Mouse (Mus musculus): ENCODE data around the gene 1700093K21Rik. TPM values are rescaled to one million over a fixed set of nuclear protein-coding genes. Genes with fewer than 3 reads are reported as not detected.

The 1700093K21Rik gene
- polyA plus RNA-seq, 1 experiment = not detected

GRCm38 (mm10) chr11:23498609-23499008 lies 22.3 kb downstream of the 1700093K21Rik start:
- TF ChIP-seq POLR2A (IDR thresholded peaks at IDR 0.05; ENCODE audit: low read depth, low read length) = no peak
- no peak for TF ChIP-seq CTCF (IDR thresholded peaks at IDR 0.05; ENCODE audit: extremely low read depth, insufficient read depth, insufficient read length, insufficient replicate concordance)
- H3K4me1 ChIP-seq (ENCODE audit: control insufficient read depth, insufficient read depth, insufficient read length) = peaks cover 4% of the 10 kb centered on the region; the same call in 1 of the 2 replicates
- peaks cover 4% of the 10 kb centered on the region for H3K36me3 ChIP-seq (ENCODE audit: control insufficient read depth, insufficient read depth, low read length)
- 0 out of 2 replicates have a peak, but pooled peaks cover 1% of the 10 kb centered on the region for H3K27me3 ChIP-seq (ENCODE audit: control insufficient read depth, insufficient read depth, low read length)
- no peak for DNase-seq (ENCODE audit: low read depth in 1 of 2, low spot score in 2 of 2)
- H3K4me3 ChIP-seq (ENCODE audit: extremely low read depth, insufficient read depth, insufficient read length) = no peak overlapping the region
- H3K27ac ChIP-seq (ENCODE audit: insufficient read depth, low read length) = no peak overlapping the region
- WGBS = 41% methylated on average over 5 of the region's 5 CpGs

- Histone ChIP-seq H3K27ac (ENCODE audit: insufficient read depth, low read length) (peak within 1 kb of the TSS; percentile 80), H3K4me1 (ENCODE audit: control insufficient read depth, insufficient read depth, insufficient read length) (peaks cover 4% of the 10 kb centered on the region; the same call in 1 of the 2 replicates), H3K4me3 (ENCODE audit: extremely low read depth, insufficient read depth, insufficient read length) (peak within 1 kb of the TSS; percentile 72), H3K27me3 (ENCODE audit: control insufficient read depth, insufficient read depth, low read length) (0 out of 2 replicates have a peak, but pooled peaks cover 1% of the 10 kb centered on the region), H3K36me3 (ENCODE audit: control insufficient read depth, insufficient read depth, low read length) (peaks cover 7% of the 10 kb centered on the region)
- peak; percentile 89 to 96 for DNase-seq (ENCODE audit: low read depth in 1 of 2, low spot score in 2 of 2)
- under 1% methylated on average over 48 of the region's 66 CpGs for WGBS
- TF ChIP-seq CTCF (IDR thresholded peaks at IDR 0.05; ENCODE audit: extremely low read depth, insufficient read depth, insufficient read length, insufficient replicate concordance) = no peak
- peak; percentile 62 for TF ChIP-seq POLR2A (IDR thresholded peaks at IDR 0.05; ENCODE audit: low read depth, low read length)
These were observed 23.0 kb downstream of the 1700093K21Rik start, which contains the start of gene Ahsa2 for GRCm38 (mm10) chr11:23497718-23498509. Ahsa2 (minus strand) TSS chr11:23498030.

- Histone ChIP-seq H3K27ac (ENCODE audit: insufficient read depth, low read length) (peak overlapping the region; percentile 80), H3K27me3 (ENCODE audit: control insufficient read depth, insufficient read depth, low read length) (0 out of 2 replicates have a peak, but pooled peaks cover 1% of the 10 kb centered on the region), H3K4me1 (ENCODE audit: control insufficient read depth, insufficient read depth, insufficient read length) (peaks cover 4% of the 10 kb centered on the region; the same call in 1 of the 2 replicates), H3K36me3 (ENCODE audit: control insufficient read depth, insufficient read depth, low read length) (peaks cover 11% of the 10 kb centered on the region), H3K4me3 (ENCODE audit: extremely low read depth, insufficient read depth, insufficient read length) (peak overlapping the region; percentile 72)
- TF ChIP-seq CTCF (IDR thresholded peaks at IDR 0.05; ENCODE audit: extremely low read depth, insufficient read depth, insufficient read length, insufficient replicate concordance) (no peak), POLR2A (IDR thresholded peaks at IDR 0.05; ENCODE audit: low read depth, low read length) (no peak)
- DNase-seq (ENCODE audit: low read depth in 1 of 2, low spot score in 2 of 2) = peak; percentile 29 to 57
- WGBS = under 1% methylated on average over 22 of the region's 22 CpGs
These were observed 23.6 kb downstream of the 1700093K21Rik start for GRCm38 (mm10) chr11:23497335-23497717.

GRCm38 (mm10) chr11:23496661-23497060 lies 24.3 kb downstream of the 1700093K21Rik start:
- 63% methylated on average over 6 of the region's 6 CpGs for WGBS
- no peak for DNase-seq (ENCODE audit: low read depth in 1 of 2, low spot score in 2 of 2)
- H3K36me3 ChIP-seq (ENCODE audit: control insufficient read depth, insufficient read depth, low read length) = peaks cover 15% of the 10 kb centered on the region
- H3K27me3 ChIP-seq (ENCODE audit: control insufficient read depth, insufficient read depth, low read length) = 0 out of 2 replicates have a peak, but pooled peaks cover 1% of the 10 kb centered on the region
- peaks cover 4% of the 10 kb centered on the region; the same call in 1 of the 2 replicates for H3K4me1 ChIP-seq (ENCODE audit: control insufficient read depth, insufficient read depth, insufficient read length)
- no peak for TF ChIP-seq POLR2A (IDR thresholded peaks at IDR 0.05; ENCODE audit: low read depth, low read length)
- TF ChIP-seq CTCF (IDR thresholded peaks at IDR 0.05; ENCODE audit: extremely low read depth, insufficient read depth, insufficient read length, insufficient replicate concordance) = no peak
- no peak overlapping the region for H3K27ac ChIP-seq (ENCODE audit: insufficient read depth, low read length)
- peak overlapping the region; percentile 72; the same call in 1 of the 2 replicates for H3K4me3 ChIP-seq (ENCODE audit: extremely low read depth, insufficient read depth, insufficient read length)

DNA sequence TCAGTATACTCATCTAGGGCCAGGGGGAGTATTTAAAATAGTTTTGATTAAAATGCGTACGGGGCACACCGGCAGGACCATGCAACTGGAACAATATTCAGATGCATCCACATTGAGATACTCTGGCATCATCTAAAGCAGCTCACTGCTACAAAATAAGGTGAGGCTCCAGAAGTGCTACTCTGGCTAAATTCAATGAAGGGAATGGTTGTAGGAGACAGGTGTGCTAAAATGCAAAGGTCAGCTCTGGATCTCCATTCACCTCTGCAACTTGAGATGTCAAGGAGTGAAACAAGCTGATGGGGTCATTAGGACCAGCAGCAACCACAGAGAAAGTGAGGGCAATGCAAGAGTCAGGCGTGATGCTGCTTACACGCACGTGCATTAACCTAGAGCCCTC lies 25.7 kb downstream of the 1700093K21Rik start:
- Histone ChIP-seq H3K4me3 (ENCODE audit: extremely low read depth, insufficient read depth, insufficient read length) (no peak overlapping the region), H3K27ac (ENCODE audit: insufficient read depth, low read length) (no peak overlapping the region), H3K4me1 (ENCODE audit: control insufficient read depth, insufficient read depth, insufficient read length) (peaks cover 4% of the 10 kb centered on the region; the same call in 1 of the 2 replicates), H3K36me3 (ENCODE audit: control insufficient read depth, insufficient read depth, low read length) (peaks cover 24% of the 10 kb centered on the region), H3K27me3 (ENCODE audit: control insufficient read depth, insufficient read depth, low read length) (0 out of 2 replicates have a peak, but pooled peaks cover 1% of the 10 kb centered on the region)
- 96% methylated on average over 6 of the region's 6 CpGs for WGBS
- no peak for DNase-seq (ENCODE audit: low read depth in 1 of 2, low spot score in 2 of 2)
- no peak for TF ChIP-seq CTCF (IDR thresholded peaks at IDR 0.05; ENCODE audit: extremely low read depth, insufficient read depth, insufficient read length, insufficient replicate concordance)
- no peak for TF ChIP-seq POLR2A (IDR thresholded peaks at IDR 0.05; ENCODE audit: low read depth, low read length)

DNA sequence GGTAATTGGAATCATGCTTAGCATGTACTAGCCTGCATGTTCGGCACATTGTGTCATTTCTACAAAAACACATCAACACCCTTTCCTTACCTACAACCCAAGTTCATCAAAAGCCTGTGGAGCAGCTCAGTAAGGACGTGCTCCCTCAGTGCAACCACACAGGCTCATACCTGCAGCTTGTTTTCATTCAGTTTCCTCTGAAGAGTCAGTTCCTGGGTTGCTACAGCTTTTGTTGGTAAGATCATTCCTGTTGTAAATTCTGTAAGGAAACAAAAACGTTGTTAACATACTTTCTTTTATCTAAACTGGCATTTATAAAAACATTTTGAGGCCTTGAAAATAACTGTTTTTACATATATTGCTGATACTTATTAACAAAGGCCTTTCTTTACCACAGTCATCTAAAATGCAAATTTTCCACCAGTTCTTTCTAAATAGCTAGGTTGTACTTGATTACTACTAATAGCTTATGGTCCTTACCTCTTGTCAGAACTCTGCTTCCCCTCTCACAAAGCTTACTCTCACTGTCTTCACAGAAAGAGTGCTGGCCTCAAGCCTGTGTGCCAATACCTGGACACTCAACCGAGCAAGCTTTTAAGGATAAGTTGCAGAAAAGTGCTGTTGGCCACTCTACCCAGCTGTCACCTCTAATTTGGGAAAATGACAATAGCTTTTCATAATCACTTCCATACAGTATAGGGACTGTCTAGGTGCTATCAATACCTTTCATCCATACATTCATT lies 28.7 kb downstream of the 1700093K21Rik start:
- Histone ChIP-seq H3K4me3 (ENCODE audit: extremely low read depth, insufficient read depth, insufficient read length) (no peak overlapping the region), H3K4me1 (ENCODE audit: control insufficient read depth, insufficient read depth, insufficient read length) (peaks cover 4% of the 10 kb centered on the region; the same call in 1 of the 2 replicates), H3K27me3 (ENCODE audit: control insufficient read depth, insufficient read depth, low read length) (no peaks in the 10 kb centered on the region), H3K27ac (ENCODE audit: insufficient read depth, low read length) (no peak overlapping the region), H3K36me3 (ENCODE audit: control insufficient read depth, insufficient read depth, low read length) (peaks cover 39% of the 10 kb centered on the region)
- no peak for DNase-seq (ENCODE audit: low read depth in 1 of 2, low spot score in 2 of 2)
- WGBS = 89% methylated on average over 4 of the region's 4 CpGs
- TF ChIP-seq CTCF (IDR thresholded peaks at IDR 0.05; ENCODE audit: extremely low read depth, insufficient read depth, insufficient read length, insufficient replicate concordance) (no peak), POLR2A (IDR thresholded peaks at IDR 0.05; ENCODE audit: low read depth, low read length) (no peak)
